Mouse (Mus musculus): ENCODE measurements around the gene Cnih3. TPM values are rescaled to one million over a fixed set of nuclear protein-coding genes. Genes with fewer than 3 reads are reported as not detected.
A peak's percentile ranks its signal among the peaks of the same experiment; 100 is the strongest.

The Cnih3 gene
- not detected for total RNA-seq (2021)

DNA sequence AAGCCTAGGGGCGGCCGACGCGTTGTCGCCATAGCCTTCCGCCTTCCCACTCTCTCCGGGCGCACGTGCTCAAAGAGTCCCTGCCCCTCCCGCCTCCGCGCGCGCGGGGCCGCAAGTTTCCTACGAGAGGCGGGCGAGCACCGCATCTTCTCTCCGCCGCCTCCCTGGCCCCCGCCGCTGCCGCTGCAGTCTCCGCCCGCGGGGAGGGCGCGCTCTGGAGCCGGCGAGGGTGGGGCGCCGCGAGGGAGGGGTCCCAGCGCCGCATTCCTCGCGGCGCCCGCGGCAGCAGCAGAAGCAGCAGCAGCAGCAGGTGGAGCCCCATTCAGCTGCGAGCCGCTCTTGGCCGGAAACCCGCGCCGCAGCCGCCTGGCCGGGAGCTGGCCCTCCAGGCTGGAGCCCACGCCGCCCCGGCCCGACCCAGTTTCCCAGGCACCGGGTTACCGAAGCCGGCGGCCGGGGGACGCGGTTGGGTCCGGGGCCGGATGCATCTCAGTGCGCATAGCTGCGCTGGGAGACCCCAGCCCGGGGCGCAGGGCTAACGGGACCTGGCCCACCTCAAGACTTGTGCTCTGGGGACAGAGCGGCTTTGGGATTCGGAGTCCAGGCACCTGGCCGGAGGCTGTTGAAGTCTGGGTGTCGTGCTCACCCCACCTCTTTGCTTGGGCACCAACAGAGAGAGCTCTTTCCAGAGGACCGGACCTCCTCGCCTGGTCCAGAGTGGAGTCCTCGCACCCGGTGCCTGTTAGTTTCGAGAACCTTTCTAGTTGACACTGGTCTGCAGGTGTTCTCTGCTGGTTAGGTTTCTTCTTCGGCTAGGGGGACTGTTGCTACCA is at the start of gene Cnih3:
Gene Cnih3 (plus strand): TSS at position 262 of the 833 bp plus-strand sequence.
- peak; percentile 56 for DNase-seq

DNA sequence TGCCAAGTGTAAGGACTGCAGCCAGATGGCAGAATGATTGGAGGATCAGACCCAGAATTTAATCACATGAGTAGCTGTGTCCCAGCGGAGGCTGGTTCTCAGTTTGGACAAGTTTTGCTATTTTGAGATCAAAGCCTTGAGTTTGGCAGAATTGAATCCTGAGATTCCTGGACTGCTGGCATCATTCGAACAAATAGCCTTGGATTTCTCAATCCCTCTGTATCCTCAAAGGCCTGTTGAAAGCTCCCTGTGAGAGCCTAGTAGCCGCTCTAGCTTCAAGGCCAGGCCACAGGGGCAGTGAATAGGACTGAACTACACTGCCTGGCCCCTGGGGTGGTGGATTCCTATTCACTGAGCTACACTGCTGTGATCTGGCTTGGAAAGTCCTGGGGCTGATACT is 44.4 kb upstream of the Cnih3 start:
- no peak for DNase-seq

DNA sequence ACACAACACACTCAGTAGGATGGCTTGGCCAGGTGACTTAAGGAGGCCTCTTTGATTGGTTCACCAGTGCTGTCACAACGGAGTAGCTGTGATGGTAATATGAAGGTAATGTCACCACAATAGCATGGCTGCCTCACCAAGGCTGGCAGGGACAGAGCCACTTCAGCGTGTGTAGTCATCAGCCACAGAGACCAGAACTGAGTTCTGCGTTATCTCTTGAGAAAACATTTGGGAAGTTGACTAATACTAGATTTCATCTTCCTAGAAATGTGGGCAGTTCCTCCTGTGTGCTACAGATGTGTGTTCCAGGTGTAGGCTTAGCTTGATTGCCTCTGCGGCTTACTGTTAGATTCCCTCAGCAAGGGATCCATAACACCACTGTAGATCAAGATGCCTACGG is 41.7 kb upstream of the Cnih3 start:
- no peak for DNase-seq

DNA sequence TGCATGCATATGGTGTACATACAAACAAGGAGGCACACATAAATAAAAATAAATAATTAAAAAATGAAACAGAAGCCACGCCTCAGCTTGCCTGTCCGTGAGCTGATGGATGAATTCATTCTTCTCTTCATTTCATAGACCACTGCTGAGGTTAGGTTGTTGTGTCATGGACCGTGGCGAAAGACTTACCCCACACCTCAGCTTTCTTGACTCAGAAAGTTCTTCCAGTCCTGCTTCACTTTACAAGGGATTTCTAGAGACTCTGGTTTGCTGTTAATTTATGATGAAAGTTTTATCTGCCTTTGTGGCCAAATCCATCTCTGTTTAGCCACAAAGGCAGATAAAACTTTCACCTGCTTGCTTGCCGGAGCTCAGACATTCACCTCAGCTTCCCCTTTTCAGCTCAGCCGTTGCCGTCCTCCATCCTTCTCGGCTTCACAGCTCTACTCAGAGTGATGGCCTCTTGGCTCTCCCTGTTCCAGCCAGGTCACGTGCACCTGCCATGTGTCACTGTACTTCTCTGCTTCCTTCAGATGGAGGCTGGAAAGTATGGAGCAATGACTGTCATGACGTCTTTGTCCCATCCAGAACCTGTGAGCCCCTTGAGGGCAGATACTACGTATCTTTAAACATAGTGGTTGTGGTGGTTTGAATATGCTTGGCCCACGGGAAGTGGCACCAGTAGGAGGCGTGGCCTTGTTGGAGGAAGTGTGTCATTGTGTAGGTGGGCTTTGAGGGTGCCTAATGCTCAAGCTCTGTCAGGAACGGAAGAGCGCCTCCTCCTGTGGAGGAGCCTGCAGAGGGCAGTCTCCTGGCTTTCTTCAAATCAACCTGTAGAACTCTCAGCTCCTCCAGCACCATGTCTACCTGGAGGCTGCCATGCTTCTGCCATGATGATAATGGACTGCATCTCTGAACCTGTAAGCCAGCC is 40.0 kb upstream of the Cnih3 start:
- DNase-seq = no peak

DNA sequence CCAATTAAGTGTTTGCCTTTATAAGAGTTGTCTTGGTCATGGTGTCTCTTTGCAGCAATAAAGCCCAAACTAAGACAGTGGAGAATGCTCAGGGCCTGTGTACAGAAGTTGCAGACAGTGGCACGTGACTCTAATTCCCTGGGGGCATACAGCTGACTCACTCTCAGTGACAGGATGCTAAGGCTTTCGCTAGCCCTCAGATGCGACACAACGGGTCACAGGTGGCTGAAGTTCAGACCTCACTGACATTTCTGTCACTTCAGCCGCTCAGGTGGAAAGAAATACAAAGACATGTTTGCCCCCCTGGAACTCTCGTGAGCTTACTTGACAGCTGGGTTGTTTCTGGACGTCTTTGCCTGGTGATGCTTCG is 39.4 kb upstream of the Cnih3 start:
- no peak for DNase-seq

DNA sequence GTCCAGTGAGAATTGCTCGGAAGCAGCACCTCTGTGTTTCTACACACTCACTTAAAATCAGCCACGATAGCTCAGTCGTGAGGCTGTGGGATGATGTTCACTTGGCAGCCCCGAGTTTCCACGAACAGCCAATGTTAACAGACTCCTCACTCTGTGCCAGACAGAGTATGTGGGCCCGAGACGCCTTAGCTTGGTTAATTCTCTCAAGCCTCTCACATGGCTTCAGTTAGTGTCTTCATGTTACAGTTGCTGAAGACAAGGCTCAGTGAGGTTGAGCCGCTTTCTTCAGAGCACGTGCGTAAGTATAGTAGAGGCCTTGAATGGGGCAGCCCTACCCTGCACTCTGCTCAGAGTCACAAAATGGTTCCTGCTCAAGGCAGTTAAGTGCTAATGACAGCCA is 38.1 kb upstream of the Cnih3 start:
- no peak for DNase-seq

DNA sequence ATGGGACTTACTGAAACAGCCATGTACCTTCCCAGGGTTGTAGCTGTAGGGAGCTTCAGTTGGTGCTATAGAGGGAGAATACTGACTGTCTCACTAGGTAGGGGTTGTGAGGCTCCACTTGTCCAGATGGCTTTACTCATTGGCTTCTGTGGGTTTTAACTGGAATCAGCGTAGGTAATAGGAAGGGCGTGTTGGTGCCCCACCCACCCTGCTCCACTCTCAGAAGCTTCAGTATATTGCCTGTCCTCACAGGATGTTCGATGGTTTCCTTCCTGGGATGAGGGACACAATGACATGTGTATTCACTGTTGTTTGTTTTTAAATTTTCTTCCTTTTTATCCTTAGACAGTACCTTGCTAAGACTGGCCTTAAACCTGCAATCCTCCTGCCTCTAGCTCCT is 37.1 kb upstream of the Cnih3 start:
- DNase-seq = no peak

DNA sequence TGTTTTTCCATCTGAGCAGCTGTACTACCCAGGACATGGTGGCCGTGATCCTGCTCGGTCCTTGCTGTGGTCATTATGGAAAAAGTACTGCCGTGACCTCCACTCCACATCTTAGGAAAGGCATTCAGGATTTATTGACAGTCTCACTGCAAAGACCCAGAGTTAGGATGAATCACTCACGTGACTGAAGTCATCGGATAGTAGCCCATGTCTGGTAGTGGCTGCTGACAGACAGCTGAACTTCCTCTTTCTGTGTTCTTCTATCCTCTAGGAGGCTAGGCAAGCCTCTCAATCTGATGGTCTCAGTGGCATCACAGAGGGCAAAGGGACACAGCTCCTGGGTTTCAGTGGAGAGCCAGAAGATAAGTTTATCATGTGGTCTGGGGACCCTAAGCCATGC is 35.9 kb upstream of the Cnih3 start:
- DNase-seq = no peak

DNA sequence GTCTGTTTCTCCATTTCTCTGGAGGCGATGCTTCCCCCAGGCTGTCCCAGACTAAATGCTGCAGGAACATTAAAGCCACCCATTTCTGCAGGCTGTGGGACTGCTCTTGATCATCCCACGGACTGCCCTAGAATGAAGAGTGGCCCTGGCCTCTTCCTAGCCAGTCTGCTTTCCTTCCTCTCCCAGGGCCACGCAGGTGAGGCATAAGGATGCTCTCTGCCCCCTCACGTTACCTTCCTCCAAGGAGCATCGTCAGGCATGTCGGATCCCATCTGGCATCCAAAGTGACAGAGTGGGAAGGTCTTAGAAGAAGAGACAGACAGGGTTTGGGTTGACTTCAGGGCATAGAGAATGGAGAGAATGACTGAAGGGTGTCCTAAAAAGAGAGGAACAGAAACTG is 33.0 kb upstream of the Cnih3 start:
- no peak for DNase-seq

DNA sequence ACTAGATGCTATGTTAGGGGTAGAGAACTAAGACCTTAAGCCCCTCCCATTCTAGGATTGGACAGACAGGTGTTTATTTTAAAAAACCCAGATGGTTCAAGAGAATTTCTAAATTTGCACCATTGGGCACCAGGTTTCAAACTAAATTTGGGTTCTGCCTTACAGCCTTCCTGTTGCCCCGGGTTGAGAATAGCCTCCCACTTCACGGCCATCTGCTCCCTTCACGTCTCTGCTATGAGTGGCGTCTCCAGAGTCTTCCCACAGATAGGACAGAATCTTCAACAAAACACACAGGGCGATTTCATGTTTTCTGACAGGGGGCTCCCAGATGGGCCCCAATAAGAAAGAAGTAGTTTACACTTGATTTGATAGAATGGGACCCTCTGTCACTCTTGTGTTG is 31.3 kb upstream of the Cnih3 start:
- DNase-seq = no peak

DNA sequence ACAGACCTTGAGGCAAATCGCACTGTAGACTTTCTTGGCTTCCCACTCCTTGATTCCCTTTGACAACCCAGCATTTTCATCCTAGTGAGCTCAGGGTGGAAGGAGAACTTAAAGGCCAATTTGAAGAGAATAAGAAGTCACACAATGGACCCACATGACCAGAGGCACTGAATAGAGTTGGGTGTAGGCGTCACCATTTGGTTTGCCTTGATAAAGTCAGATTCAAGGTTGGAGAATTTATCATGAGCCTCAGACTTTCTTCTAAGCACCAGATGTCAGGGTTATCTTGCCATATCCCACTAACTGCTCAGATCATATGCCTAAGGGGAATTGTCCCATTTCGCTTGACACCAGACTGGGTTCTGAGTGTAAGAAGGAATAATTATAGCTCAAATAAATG is 29.3 kb upstream of the Cnih3 start:
- no peak for DNase-seq

DNA sequence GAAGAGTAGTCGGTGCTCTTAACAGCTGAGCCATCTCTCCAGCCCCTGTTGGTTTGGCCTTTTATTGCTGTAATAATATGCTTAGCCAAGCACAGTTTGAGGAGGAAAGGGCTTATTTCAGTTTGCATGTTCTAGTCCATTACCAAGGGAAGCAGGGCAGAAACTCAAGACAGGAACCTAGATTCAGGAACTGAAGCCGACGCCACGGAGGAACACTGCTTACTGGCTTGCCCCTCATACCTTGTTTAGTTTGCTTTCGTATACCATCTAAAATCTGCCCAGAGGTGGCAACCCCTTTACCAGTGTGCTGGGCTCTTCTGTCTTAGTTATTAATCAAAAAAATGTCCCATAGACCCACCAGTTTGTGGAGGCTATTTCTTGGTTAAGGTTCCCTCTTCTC is 25.3 kb upstream of the Cnih3 start:
- no peak for DNase-seq

DNA sequence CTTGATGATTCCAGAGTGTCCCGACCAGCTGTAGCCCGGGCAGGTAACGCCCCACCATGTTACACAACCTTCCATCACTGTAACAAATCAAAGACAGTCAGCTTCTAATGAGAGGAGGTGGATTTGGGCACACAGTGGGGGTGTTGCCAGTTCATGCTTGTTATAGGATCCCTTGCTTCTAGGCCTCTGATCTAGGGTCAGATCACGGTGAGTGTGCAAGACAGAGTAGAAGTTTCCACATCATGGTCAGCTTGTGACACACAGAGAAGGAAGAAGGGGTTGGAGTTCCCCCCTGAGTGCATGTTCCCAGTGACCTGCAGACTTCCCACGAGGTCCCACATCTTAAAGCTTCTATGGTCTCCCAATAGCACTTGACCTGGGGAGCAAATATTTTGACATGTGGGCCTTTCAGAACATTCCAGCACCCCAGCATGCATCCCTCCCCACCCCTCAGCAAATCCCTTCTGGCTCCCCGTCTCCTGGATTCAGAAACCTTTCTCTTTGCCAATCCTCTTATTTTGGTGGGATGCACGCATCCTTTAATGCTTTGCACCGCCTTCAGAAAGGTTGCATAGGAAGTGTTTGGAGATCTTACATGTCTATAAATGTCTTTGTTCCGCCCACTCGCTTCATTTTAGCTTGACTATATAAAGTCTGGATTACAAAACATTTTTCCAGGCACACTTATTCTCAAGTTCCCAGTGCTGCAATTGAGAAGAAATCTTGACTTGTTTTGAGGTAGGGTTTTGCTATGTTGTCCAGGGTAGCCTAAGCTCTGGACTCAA is 24.6 kb upstream of the Cnih3 start:
- no peak for DNase-seq

DNA sequence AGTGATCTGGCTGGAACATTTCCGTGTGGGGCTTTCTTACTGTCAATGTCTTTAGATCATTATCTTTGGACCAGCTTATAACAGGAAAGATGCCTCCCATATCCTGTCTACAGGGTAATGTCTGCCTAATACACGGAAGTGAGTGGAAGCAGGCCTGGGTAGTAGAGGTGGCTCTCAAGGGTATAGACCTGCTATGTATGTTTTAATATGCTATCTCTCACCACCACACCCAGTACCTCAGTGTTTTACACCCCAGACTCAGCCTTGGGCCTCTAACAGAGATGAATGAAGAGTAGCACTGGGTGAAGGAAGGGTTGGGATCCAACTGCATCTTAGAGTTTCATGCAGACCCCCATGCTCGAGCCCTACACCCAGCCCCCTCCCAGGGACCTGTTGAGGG is 23.3 kb upstream of the Cnih3 start:
- DNase-seq = no peak

DNA sequence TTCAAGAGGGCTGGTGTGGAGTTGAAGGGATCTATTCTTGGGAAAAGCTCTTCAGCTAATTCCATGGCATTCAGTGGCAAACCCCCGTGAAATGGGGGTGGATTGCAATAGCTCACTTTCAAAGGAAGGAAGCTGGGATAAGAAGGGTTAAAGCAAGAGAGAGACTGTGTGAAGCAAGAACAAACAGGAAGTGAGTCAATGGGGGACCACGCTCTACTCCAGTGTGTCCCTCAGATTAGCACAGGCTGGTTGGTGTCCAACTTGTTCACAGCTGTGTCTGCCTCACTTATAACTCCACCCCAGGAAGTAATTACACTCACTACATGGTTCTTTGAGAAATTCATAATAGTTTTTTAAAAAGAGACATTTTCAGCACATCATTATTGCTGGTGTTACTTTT is 19.8 kb upstream of the Cnih3 start:
- peak; percentile 43 for DNase-seq

DNA sequence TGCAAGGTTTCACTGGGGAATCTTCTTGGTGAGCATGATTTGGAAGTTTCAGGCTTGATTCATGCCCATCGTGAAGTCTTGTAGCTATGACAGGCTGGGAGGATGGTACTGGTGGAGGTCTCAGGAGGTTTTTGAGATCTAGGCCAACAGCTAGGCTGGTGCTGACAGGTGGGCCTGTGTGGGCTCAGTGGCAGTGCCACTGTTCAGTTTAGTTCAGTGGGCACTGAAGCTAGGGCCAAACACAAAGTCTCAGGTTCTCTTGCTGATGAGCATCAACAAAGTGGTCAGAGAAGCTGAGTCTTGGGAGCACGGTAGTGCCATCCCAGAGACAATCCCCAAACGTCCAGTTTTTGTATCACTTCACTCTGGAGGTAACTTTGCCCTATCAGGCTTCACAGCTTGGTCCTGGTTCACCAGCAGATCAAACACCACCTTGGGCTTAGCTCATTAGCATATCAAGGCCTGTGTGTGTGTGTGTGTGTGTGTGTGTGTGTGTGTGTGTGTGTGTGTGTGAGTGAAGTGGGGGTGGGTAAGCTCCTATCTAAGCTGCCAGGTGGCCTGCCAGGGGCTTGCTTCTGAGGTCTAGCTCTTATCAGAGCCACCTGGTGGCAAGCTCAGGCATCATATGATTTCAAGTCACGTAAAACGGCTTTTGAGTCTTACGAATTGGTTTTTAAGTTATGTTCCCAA is 18.0 kb upstream of the Cnih3 start:
- DNase-seq = no peak

DNA sequence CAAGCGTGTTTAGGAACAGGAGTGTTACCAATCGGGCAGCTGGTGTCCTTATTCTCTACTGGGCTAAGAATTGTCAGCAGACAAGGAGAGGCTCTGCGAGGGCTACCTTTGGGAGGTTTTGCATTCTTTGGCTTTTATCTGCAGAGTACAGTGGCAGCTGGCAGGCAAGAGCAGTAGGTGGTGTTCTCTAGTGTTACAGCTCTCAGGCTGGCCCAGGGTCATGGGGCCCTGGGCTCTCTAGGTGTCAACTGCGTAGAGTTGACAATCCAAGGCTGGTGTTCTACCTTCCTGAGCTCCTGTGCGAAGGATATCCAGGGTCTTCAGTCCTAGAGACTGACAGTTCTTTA is 17.4 kb upstream of the Cnih3 start:
- no peak for DNase-seq

DNA sequence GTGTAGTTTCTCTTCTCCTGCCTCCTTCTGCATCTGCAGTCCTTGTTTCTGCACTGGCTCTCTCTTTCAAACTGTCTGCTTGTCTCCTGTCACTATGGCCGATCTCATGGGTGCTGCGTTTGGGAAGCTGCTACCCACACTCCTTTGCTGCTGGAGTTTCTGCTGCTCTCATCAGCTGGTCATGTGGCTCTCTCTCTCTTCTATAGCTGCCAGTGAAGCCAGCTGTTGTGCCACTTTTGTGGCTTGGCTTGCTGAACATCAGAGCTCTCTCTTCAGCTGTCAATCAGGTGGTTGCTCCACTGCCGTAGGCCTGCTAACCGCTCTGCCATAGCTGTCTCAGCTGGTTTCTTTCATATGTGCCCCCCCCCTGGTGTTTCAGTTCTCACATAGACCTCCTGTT is 17.0 kb upstream of the Cnih3 start:
- DNase-seq = no peak

DNA sequence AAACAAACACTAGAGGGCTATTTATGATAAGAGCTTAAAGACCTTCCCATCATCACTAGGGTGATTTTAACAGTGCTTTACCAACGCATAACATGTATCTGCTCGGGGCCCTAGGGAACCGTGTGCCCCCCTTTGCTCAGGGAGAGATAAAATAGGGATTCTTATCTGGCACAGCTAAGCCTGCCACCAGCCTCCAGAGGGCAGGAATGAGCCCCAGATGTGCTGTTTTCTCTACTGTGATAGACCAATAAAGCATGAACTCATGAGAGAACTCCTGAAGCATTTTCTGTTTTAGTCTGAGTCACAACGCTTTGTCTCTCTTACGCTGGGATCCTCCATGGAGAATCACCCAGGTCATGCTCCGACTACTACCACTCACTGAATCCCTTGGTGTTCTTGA is 15.6 kb upstream of the Cnih3 start:
- DNase-seq = no peak

DNA sequence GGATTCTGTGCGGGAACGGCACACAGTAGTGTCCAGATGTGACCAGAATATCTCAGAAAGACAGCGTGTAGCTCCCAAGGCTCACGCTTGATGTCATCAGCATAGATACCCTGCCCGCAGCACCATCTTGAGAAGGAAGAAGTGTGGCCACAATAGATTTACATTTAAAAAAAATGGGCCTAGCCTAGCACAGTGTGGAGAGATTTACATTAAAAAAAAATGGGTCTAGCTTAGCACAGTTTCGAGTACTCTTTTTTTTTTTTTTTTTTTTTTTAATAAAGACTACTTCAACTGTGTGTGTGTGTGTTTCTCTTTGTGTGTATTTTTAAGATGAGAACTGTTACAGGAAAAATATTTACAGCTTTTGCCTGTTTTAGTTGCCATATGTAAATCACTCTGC is 13.3 kb upstream of the Cnih3 start:
- DNase-seq = no peak

DNA sequence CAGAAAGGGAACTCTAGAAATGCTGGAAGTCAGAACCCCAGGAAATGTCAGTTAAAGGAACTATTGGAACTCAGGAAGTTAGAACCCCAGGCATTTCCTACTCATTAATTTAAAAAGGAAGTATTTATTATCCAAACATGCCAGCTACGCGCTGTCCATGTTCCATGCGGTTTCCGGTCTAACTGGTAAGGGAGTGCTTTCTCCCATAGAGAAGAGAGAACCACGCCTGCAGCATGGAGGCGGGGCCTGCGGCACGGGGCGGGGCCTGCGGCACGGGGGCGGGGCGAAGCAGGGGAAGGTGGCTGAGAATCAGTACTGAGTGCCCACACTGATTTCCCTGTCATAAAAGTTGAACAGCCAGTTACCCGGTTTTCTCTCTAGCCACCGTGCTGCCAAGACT is 6.9 kb upstream of the Cnih3 start:
- DNase-seq = peak; percentile 24

DNA sequence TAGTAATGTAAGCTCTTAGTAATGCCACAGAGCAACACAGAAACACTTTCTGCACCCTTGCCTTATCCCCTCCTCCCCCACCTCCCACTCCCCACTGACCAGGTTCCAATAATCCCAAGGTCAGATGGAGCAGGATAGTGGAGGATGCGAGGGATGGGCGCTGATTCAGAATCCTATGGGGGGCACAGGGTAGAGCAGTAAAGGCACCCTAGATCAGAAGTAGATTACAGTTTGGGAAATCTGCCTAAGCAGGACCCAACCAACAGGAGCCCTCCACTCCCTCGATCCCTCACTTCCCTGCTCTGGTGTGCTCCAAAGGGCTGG is 423 bp upstream of the Cnih3 start:
- DNase-seq = no peak
